ENCODE assay signal across 28 mouse cellular contexts in the genomic region with DNA sequence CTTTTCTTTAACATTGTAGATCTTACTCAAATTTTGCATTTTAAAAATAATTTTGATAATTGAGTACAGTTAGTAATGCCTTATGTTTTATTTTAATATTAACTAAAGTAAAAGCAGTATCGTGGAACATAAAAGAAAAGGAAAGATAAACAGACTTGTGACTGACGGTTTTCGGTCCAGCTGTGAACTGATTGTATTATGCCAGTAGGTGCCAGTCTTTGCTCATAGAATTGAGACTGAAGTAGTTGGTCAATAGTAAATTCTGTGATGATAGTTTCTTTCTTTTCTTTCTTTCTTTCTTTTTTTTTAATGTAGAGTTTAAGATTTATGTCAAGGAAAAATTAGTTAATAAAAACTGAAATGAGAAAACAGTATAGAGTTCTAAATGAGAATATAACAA.
A peak's percentile ranks its signal among the peaks of the same experiment; 100 is the strongest.
DNase-seq lines count a peak whose midpoint lies in the region; ATAC-seq and TF ChIP-seq lines count a peak whose summit lies in the region.
"Had no signal": no experiment of that assay in that cellular context is flagged by ENCODE, and none has a peak within 500 bp of the region (broad histone marks: within the 10 kb centered on the region; RNA-seq: fewer than 3 reads in every experiment).

No protein-coding gene starts in this region.

- DNase-seq in forebrain, embryonic 14.5 days (ENCODE audit: low spot score) = peak; percentile 7
- DNase-seq in layer of hippocampus, adult 2 months (ENCODE audit: low spot score in 2 of 2) = no peak
- DNase-seq in layer of hippocampus, adult 18-20 months (ENCODE audit: low spot score in 2 of 2) = no peak
- DNase-seq in A20 (ENCODE audit: low read depth, low spot score) = peak; percentile 9
- no peak for DNase-seq in embryonic facial prominence, embryonic 10.5 days (ENCODE audit: low spot score)
- DNase-seq: adrenal gland, postnatal 14 days; cerebellum, adult 18-20 months; cerebellum, postnatal 25 days; gastrocnemius, postnatal 14 days; heart, adult 18-20 months; heart, postnatal 10 days; kidney, adult 2 months; kidney, postnatal 14 days; liver, embryonic 13.5 days; lung, adult 2 months; lung, postnatal 14 days; right cerebral cortex, postnatal 14 days; thymus, postnatal 14 days had no signal

- no peaks in the 10 kb centered on the region for H3K27me3 ChIP-seq in forebrain, embryonic 14.5 days (replicated peaks; ENCODE audit: control insufficient read depth, insufficient read depth, low read length)
- H3K27me3 ChIP-seq in forebrain, embryonic 16.5 days (replicated peaks; ENCODE audit: control insufficient read depth, insufficient read depth, low read length) = no peaks in the 10 kb centered on the region
- H3K27me3 ChIP-seq in embryonic facial prominence, embryonic 10.5 days (replicated peaks; ENCODE audit: low read depth, poor library complexity, severe bottlenecking) = no peaks in the 10 kb centered on the region
- H3K27me3 ChIP-seq: embryonic facial prominence, embryonic 12.5 days; heart, embryonic 13.5 days; hindbrain, embryonic 15.5 days; intestine, embryonic 15.5 days; limb, embryonic 15.5 days; liver, embryonic 13.5 days; neural tube, embryonic 13.5 days had no signal

- no peak overlapping the region for H3K9ac ChIP-seq in forebrain, embryonic 14.5 days (ENCODE audit: low read length)
- H3K9ac ChIP-seq in forebrain, embryonic 16.5 days (replicated peaks; ENCODE audit: low read depth, low read length) = no peak overlapping the region
- H3K9ac ChIP-seq: embryonic facial prominence, embryonic 12.5 days; heart, embryonic 13.5 days; hindbrain, embryonic 15.5 days; intestine, embryonic 15.5 days; limb, embryonic 15.5 days; liver, embryonic 13.5 days; neural tube, embryonic 13.5 days had no signal

- H3K4me2 ChIP-seq in forebrain, embryonic 14.5 days (ENCODE audit: low read length) = no peak overlapping the region
- no peak overlapping the region for H3K4me2 ChIP-seq in forebrain, embryonic 16.5 days (ENCODE audit: low read length)
- H3K4me2 ChIP-seq: embryonic facial prominence, embryonic 12.5 days; heart, embryonic 13.5 days; hindbrain, embryonic 15.5 days; intestine, embryonic 15.5 days; limb, embryonic 15.5 days; liver, embryonic 13.5 days; neural tube, embryonic 13.5 days had no signal

- TF ChIP-seq POLR2A in cortical plate, adult 2 months (IDR thresholded peaks at IDR 0.05; ENCODE audit: extremely low read depth, insufficient read depth, low read length) = no peak

- 82% methylated on average over 3 of the region's 3 CpGs for WGBS in forebrain, embryonic 14.5 days
- 81% methylated on average over 3 of the region's 3 CpGs for WGBS in forebrain, embryonic 16.5 days
- WGBS in embryonic facial prominence, embryonic 10.5 days = 80% methylated on average over 3 of the region's 3 CpGs

- no peak overlapping the region for H3K4me3 ChIP-seq in forebrain, embryonic 14.5 days (ENCODE audit: low read depth, low read length)
- H3K4me3 ChIP-seq in forebrain, embryonic 16.5 days (replicated peaks; ENCODE audit: low read length) = no peak overlapping the region
- no peak overlapping the region for H3K4me3 ChIP-seq in layer of hippocampus, adult 2 months
- H3K4me3 ChIP-seq in cortical plate, adult 2 months (ENCODE audit: insufficient read depth, low read length) = no peak overlapping the region
- no peak overlapping the region for H3K4me3 ChIP-seq in embryonic facial prominence, embryonic 10.5 days
- H3K4me3 ChIP-seq: embryonic facial prominence, embryonic 12.5 days; heart, embryonic 13.5 days; hindbrain, embryonic 15.5 days; intestine, embryonic 15.5 days; limb, embryonic 10.5 days; limb, embryonic 15.5 days; liver, embryonic 13.5 days; neural tube, embryonic 13.5 days had no signal

- no peaks in the 10 kb centered on the region for H3K4me1 ChIP-seq in forebrain, embryonic 14.5 days (ENCODE audit: control insufficient read depth, insufficient read depth, low read length)
- H3K4me1 ChIP-seq in forebrain, embryonic 16.5 days (replicated peaks; ENCODE audit: control insufficient read depth, insufficient read depth, low read length) = no peaks in the 10 kb centered on the region
- H3K4me1 ChIP-seq in cortical plate, adult 2 months (ENCODE audit: control insufficient read depth, insufficient read depth, low read length) = no peaks in the 10 kb centered on the region
- H3K4me1 ChIP-seq in embryonic facial prominence, embryonic 10.5 days = no peaks in the 10 kb centered on the region
- H3K4me1 ChIP-seq: embryonic facial prominence, embryonic 12.5 days; heart, embryonic 13.5 days; hindbrain, embryonic 15.5 days; intestine, embryonic 15.5 days; limb, embryonic 10.5 days; limb, embryonic 15.5 days; liver, embryonic 13.5 days; neural tube, embryonic 13.5 days had no signal

- TF ChIP-seq CTCF in layer of hippocampus, adult 2 months (conservative IDR thresholded peaks at IDR 0.05) = peak; percentile 75
- TF ChIP-seq CTCF in cortical plate, adult 2 months (IDR thresholded peaks at IDR 0.05; ENCODE audit: extremely low read depth, insufficient read depth, low read length) = peak; percentile 14; the same call in 1 of the 2 replicates

- no peak overlapping the region for H3K27ac ChIP-seq in forebrain, embryonic 14.5 days (ENCODE audit: low read depth, low read length)
- no peak overlapping the region for H3K27ac ChIP-seq in forebrain, embryonic 16.5 days (ENCODE audit: low read length)
- no peak overlapping the region for H3K27ac ChIP-seq in layer of hippocampus, adult 2 months
- no peak overlapping the region for H3K27ac ChIP-seq in cortical plate, adult 2 months (ENCODE audit: insufficient read depth, low read length)
- H3K27ac ChIP-seq in embryonic facial prominence, embryonic 10.5 days (replicated peaks) = no peak overlapping the region
- H3K27ac ChIP-seq: embryonic facial prominence, embryonic 12.5 days; heart, embryonic 13.5 days; hindbrain, embryonic 15.5 days; intestine, embryonic 15.5 days; limb, embryonic 10.5 days; limb, embryonic 15.5 days; liver, embryonic 13.5 days; neural tube, embryonic 13.5 days had no signal

- ATAC-seq in forebrain, embryonic 14.5 days = no peak
- ATAC-seq in forebrain, embryonic 16.5 days = no peak
- ATAC-seq in granulocyte monocyte progenitor cell, adult 5-6 weeks (replicated peaks; ENCODE audit: poor library complexity, severe bottlenecking) = no peak
- ATAC-seq: intestine, embryonic 15.5 days had no signal

- no peaks in the 10 kb centered on the region for H3K9me3 ChIP-seq in forebrain, embryonic 14.5 days (replicated peaks; ENCODE audit: control insufficient read depth, low read length)
- no peaks in the 10 kb centered on the region for H3K9me3 ChIP-seq in forebrain, embryonic 16.5 days (ENCODE audit: control insufficient read depth, low read length)
- no peaks in the 10 kb centered on the region for H3K9me3 ChIP-seq in embryonic facial prominence, embryonic 10.5 days
- H3K9me3 ChIP-seq: embryonic facial prominence, embryonic 12.5 days; heart, embryonic 13.5 days; hindbrain, embryonic 15.5 days; intestine, embryonic 15.5 days; limb, embryonic 10.5 days; limb, embryonic 15.5 days; liver, embryonic 13.5 days; neural tube, embryonic 13.5 days had no signal

- no peaks in the 10 kb centered on the region for H3K36me3 ChIP-seq in forebrain, embryonic 14.5 days (ENCODE audit: control insufficient read depth, insufficient read depth, low read length)
- no peaks in the 10 kb centered on the region for H3K36me3 ChIP-seq in forebrain, embryonic 16.5 days (ENCODE audit: control insufficient read depth, insufficient read depth)
- no peaks in the 10 kb centered on the region for H3K36me3 ChIP-seq in embryonic facial prominence, embryonic 10.5 days (replicated peaks)
- H3K36me3 ChIP-seq: embryonic facial prominence, embryonic 12.5 days; heart, embryonic 13.5 days; hindbrain, embryonic 15.5 days; intestine, embryonic 15.5 days; limb, embryonic 10.5 days; limb, embryonic 15.5 days; liver, embryonic 13.5 days; neural tube, embryonic 13.5 days had no signal

Comparison
In these comparisons a context has a peak if more than half of its experiments do, and no peak if none do; other contexts are left out.
1. DNase-seq: peak in forebrain, embryonic 14.5 days (single experiment) and A20 (single experiment); none in layer of hippocampus, adult 2 months (0 of 2), layer of hippocampus, adult 18-20 months (0 of 2) and embryonic facial prominence, embryonic 10.5 days (single experiment).